Mouse (Mus musculus) left cerebral cortex, adult 2 months (tissue): Measurements from ENCODE around the gene Midn. TPM values are rescaled to one million over a fixed set of nuclear protein-coding genes. Genes with fewer than 3 reads are reported as not detected.
A peak's percentile ranks its signal among the peaks of the same experiment; 100 is the strongest.

Experiments used
- DNase-seq, 2 experiments: peaks; one replicate each; pipeline ENCODE4 v3.0.0; 2021 to 2022; ENCODE audit warnings: low spot score in 2 of 2, mixed read lengths in 1 of 2; ENCODE audit errors: extremely low spot score in 1 of 2
- H3K27ac ChIP-seq: fragments of 200-600 bp; 2 replicates; pipeline ENCODE4 v1.8.1; 2022
- H3K4me3 ChIP-seq: fragments of 200-600 bp; 2 replicates; pipeline ENCODE4 v1.8.1; 2022
- CTCF ChIP-seq: fragments of 200-600 bp; IDR thresholded peaks from 2 replicates; pipeline ENCODE4 v1.8.1; 2022; ENCODE audit warnings: antibody characterized with exemption, mild to moderate bottlenecking, moderate library complexity
- intact Hi-C: fragments of 180-260 bp; cut with DNase I; formaldehyde crosslinking; loops from one replicate; pipeline ENCODE4 v1.15.1; 2025
- total RNA-seq, 2 experiments: library from RNA; stranded (reverse); gene quantifications; 2 replicates each; pipeline ENCODE4 v1.2.3; 2021

The Midn gene
- total RNA-seq, 2 experiments from 2014 or later, result 80.7 to 127 TPM

- intact Hi-C loops, result loop anchor here (10.0 kb wide), 1 partner anchor 197 kb away; no protein-coding TSS in a partner anchor
- TF ChIP-seq CTCF, result no peak
These were observed 29.6 kb downstream of the Midn start for GRCm38 (mm10) chr10:80177441-80178279.

GRCm38 (mm10) chr10:80179068-80180051 is 31.3 kb downstream of the Midn start, which contains the start of gene Efna2:
Gene Efna2 (plus strand): TSS chr10:80179482.
- no peak for TF ChIP-seq CTCF
- intact Hi-C loops, result loop anchor here (1.0 to 10.0 kb wide), 2 partner anchors 66 to 195 kb away; no protein-coding TSS in a partner anchor
- peak within 1 kb of the TSS; percentile 68 for H3K4me3 ChIP-seq
- peak within 1 kb of the TSS; percentile 80 for H3K27ac ChIP-seq
- peak; percentile 65 to 71 for DNase-seq

More at GRCm38 (mm10) chr10:80177441-80178279, 29.6 kb downstream of the Midn start:
- no peak overlapping the region for H3K27ac ChIP-seq
- no peak overlapping the region for H3K4me3 ChIP-seq
- DNase-seq, result no peak

DNA sequence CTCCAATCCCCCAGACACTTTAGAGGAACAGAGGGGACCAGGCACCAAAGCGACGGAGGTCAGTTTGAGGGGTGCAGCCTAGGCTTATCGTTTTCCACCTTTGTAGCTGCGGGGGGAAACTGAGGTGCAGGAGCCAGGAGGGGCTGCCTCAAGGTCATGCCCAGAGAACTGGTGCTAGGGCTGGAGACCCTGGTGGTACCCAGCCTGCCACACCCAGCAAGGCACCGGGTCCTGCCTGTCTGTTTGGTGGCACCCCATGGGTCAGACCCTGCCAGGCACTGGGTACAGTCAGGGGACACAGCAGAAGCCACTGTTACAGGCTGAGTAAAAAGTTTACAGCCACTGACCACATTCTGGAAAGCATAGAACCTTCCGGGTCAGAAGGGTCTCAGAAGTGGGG is 32.2 kb downstream of the Midn start:
- no peak for TF ChIP-seq CTCF
- Histone ChIP-seq H3K4me3 (peak overlapping the region; percentile 68), H3K27ac (no peak overlapping the region)
- intact Hi-C loops, result no loop called here
- no peak for DNase-seq

GRCm38 (mm10) chr10:80180823-80181222 is 32.8 kb downstream of the Midn start:
- H3K27ac ChIP-seq, result no peak overlapping the region
- TF ChIP-seq CTCF, result no peak
- DNase-seq, result no peak
- peak overlapping the region; percentile 68; the same call in 1 of the 2 replicates for H3K4me3 ChIP-seq
- intact Hi-C loops, result no loop called here

GRCm38 (mm10) chr10:80182547-80182946 is 34.5 kb downstream of the Midn start:
- no peak for DNase-seq
- H3K27ac ChIP-seq, result no peak overlapping the region
- no peak for TF ChIP-seq CTCF
- no peak overlapping the region for H3K4me3 ChIP-seq
- intact Hi-C loops, result no loop called here

- DNase-seq, result no peak
- intact Hi-C loops, result no loop called here
- no peak for TF ChIP-seq CTCF
These were observed 38.6 kb downstream of the Midn start for GRCm38 (mm10) chr10:80186649-80187048.

GRCm38 (mm10) chr10:80187739-80188138 is 39.7 kb downstream of the Midn start:
- DNase-seq, result no peak
- H3K4me3 ChIP-seq, result no peak overlapping the region
- intact Hi-C loops, result no loop called here
- H3K27ac ChIP-seq, result no peak overlapping the region
- no peak for TF ChIP-seq CTCF

More at GRCm38 (mm10) chr10:80186649-80187048, 38.6 kb downstream of the Midn start:
- no peak overlapping the region for H3K4me3 ChIP-seq
- no peak overlapping the region for H3K27ac ChIP-seq

- Histone ChIP-seq H3K4me3 (no peak overlapping the region), H3K27ac (no peak overlapping the region)
- no peak for DNase-seq
- intact Hi-C loops, result no loop called here
- TF ChIP-seq CTCF, result no peak
These were observed 40.5 kb downstream of the Midn start for GRCm38 (mm10) chr10:80188453-80189024.

- Histone ChIP-seq H3K4me3 (peak overlapping the region; percentile 41), H3K27ac (peak overlapping the region; percentile 13)
- intact Hi-C loops, result no loop called here
- DNase-seq, result no peak
- TF ChIP-seq CTCF, result no peak
These were observed 41.9 kb downstream of the Midn start for GRCm38 (mm10) chr10:80189999-80190398.

DNA sequence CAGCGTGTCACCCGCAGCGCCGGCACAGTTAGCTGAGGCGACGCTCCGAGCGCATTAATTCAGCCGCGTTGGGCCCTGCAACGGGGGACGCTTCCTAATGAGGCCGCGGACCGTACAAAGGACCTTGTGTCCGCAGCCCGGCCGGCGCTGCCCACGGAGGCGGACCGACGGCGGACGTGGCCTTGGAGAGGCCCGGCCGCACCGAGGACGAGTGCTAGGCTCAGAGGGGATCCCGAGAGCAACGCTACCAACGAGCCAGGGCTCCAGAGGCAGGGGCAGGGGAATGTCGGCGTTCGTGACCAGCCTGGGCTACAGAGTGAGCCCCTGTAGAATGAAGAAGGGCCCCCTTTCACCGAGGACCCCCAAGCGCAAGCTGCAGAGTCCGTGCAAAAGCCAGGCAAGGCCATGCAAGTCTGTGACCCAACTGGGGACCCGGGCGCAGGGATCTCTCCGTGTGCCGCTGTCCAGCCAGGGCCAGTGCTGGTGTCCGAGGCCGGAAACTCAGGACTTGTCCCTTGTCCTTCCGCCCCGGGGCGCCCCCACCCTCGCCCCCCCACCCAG is 42.5 kb downstream of the Midn start:
- Histone ChIP-seq H3K4me3 (peak overlapping the region; percentile 41), H3K27ac (peak overlapping the region; percentile 13)
- DNase-seq, result peak in 1 of 2 experiments; percentile 29
- no peak for TF ChIP-seq CTCF
- intact Hi-C loops, result no loop called here

DNA sequence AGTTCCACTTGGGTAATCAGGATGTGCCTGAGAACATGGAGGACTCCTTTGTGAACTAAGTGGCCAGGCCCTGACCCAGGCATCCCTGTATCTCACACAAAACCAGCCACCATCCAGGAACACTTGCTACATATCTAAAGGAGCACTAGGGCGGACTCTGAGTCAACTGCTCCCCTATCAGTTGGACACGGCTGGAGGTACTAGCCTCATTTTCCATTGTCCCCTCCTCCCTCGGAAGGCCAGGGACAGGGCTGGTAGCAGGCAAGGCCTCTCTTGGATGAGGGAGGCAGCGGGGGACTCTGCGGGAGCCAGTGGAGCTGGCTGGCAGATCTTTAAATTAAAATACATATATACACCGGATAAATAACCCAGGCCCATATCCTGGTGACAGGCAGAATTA is 45.9 kb downstream of the Midn start:
- no peak overlapping the region for H3K4me3 ChIP-seq
- intact Hi-C loops, result no loop called here
- no peak for TF ChIP-seq CTCF

More for the DNA sequence above, 45.9 kb downstream of the Midn start:
- no peak overlapping the region for H3K27ac ChIP-seq
- no peak for DNase-seq
